Mouse (Mus musculus) kidney, postnatal 10 days (tissue): ENCODE results near the gene Syce2.
"Not testable (repeated sequence)": the region's sequence is repeated elsewhere in the genome, so short reads cannot be mapped to it uniquely, and the experiment has no call there.

Experiments
- DNase-seq: peaks from one replicate; pipeline ENCODE4 v3.0.0; 2021; ENCODE audit warnings: mixed read lengths

The Syce2 gene

DNA sequence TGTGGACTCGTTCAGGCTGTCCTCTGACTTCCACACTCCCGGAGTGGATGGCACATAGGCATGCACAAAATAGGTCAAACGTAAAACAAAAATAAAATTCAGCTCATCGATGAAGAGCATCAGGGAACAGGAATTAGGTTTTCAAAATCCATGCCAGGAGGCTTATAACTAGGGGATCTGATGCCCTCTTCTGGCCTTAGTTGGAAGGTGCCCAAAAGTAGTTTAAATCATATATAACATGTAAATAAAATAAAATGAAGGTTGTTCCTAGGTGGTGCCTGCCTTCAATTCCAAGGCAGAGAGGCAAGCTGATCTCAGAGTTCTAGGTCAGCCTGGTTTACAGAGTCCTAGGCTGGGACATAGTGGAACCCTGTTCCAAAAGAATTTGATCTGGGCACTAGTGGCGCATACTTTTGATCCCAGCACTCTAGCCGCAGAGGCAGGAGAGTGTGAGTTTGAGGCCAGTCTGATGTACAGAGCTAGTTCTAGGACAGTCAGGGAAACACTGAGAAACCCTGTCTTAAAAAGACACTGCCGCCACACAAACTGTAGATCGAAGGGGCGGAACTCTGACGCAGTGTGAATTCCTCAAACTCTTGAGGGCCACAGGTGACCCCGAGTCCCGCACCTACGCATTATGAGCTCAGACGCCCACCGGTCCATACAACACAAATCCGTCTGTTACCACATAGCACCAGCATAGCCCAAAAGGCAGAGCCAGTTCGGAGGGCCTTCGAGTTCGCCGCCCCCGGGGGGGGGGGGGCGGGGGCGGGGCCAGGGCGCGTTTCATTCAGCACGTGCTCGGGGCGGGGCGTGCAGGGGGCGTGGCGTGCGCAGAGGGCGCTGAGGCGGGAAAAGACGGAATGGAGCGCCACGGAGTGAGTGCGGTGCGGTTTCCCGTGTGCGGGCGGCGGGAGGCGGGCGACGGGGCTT lies at the start of gene Syce2:
Syce2 (plus strand) TSS at position 736 of the 933 bp plus-strand sequence.
- peak; percentile 92 for DNase-seq

DNA sequence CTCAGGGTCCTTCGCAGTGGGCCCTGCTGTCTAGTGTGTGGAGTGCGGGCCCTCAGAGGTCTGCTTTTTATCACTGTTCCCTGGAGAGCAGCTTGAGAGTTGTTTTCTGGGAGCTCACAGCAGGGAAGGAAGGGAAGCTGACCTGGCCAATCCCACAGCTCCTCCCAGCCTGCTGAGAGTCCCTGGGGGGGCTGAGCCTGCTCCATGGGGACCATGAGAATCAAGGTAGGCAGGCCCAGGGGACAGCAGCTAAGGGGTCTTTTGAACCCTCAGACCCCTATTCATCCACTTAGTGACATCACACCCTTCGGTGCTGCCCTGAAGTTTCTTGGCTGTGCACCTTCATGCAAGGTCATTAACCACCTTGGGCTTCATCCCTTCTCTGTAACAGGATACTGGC lies 49.2 kb upstream of the Syce2 start, which contains the start of gene Dand5:
Dand5 (minus strand) TSS at position 101 of the 400 bp plus-strand sequence.
- DNase-seq: no peak

DNA sequence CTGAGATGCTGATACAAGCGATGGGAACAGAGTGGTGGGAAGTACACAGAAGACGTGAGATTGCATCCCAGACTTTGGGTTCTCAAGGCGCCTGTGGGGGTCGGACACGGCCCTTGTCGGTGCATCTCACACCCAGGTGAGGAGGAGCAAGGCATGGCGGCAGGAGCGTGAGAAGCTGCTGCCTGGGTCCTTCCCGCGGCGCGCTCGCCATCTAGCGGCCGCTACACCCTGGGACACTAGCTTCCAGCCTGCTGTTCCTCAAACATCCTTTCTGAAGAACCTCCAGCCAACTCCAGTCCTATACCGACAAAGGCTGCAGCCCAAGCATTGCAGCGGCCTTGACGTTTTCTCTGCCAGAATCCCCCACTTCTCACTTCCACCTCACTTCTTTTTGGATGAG lies 48.3 kb upstream of the Syce2 start:
- peak; percentile 81 for DNase-seq

DNA sequence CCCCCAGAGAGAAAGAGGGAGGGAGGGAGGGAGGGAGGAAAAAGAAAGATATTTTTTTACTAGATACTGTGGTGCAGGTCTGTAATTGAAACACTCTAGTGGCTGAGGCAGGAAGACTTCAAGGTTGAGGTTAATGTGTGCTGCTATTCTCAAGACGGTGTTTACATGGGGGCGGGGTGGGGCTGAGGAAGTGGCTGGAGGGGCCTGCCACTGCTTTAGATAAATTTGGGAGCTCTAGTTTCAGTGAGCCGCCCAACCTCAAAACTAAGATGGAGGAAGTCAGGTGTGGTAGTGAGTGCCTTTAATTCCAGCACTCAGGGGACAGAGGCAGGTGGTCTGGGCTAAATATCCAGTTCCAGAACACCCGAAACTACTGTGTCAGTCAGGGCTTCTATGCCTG lies 46.3 kb upstream of the Syce2 start:
- no peak for DNase-seq

DNA sequence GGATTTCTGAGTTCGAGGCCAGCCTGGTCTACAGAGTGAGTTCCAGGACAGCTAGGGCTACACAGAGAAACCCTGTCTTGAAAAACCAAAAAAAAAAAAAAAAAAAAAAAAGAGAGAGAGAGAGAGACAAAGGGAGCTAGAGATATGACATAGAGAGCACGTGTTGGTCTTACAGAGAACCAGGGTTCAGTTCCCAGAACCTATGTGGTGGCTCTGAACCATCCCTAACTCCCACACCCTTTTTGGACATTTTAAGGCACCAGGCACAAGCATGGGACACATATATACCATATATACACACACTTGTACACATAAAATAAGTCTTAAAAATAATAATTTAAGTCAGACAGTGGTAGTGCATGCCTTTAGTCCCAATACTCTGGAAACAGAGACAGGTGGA lies 45.4 kb upstream of the Syce2 start:
- not testable (repeated sequence) for DNase-seq

DNA sequence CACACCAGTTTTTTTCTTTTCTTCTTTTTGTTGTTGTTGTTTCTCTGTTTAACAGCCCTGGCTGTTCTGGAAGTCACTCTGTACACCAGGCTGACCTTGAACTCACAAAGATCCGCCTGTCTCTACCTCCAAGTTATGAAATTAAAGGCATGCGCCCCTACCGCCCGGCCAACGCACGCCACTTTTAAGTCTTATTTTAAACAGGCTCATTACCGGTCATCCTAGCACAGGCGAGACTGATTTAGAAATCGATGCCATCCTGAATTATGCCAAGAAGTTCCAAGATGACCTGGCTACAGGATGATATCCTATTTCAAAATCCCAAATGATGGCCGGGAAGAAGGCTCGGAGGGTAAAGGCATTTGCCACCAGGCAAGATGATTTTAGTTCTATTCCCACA lies 40.4 kb upstream of the Syce2 start, which contains the start of gene Gadd45gip1:
Gadd45gip1 (plus strand) TSS at position 33 of the 400 bp plus-strand sequence.
- DNase-seq: no peak

DNA sequence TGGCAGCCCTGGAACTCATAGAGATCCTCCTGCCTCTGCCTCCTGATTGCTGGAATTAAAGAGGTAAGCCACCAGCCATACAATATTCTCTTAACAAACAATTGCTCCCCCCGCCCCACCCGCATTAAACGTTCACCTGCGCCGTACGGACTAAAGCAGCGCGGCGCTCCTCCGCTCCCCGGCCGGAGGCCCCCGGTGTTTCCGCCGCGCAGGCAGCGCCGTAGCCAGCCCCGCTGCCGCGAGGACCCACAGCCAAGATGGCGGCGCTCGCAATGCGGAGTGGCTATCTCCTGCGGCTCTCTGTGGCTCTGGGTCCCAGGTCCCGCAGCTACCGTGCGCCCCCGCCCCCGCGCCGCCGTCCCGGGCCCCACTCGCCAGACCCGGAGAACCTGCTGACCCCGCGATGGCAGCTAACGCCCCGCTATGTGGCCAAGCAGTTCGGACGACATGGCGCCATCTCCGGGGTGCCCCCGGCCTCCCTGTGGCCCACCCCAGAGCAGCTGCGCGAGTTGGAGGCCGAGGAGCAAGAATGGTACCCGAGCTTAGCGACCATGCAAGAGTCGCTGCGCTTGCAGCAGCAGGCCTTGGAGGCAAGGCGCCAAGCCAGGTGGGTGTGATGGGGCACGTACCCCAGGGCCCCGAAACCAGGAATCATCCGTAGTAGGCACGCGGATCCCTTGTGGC lies 39.7 kb upstream of the Syce2 start:
- peak; percentile 89 for DNase-seq

DNA sequence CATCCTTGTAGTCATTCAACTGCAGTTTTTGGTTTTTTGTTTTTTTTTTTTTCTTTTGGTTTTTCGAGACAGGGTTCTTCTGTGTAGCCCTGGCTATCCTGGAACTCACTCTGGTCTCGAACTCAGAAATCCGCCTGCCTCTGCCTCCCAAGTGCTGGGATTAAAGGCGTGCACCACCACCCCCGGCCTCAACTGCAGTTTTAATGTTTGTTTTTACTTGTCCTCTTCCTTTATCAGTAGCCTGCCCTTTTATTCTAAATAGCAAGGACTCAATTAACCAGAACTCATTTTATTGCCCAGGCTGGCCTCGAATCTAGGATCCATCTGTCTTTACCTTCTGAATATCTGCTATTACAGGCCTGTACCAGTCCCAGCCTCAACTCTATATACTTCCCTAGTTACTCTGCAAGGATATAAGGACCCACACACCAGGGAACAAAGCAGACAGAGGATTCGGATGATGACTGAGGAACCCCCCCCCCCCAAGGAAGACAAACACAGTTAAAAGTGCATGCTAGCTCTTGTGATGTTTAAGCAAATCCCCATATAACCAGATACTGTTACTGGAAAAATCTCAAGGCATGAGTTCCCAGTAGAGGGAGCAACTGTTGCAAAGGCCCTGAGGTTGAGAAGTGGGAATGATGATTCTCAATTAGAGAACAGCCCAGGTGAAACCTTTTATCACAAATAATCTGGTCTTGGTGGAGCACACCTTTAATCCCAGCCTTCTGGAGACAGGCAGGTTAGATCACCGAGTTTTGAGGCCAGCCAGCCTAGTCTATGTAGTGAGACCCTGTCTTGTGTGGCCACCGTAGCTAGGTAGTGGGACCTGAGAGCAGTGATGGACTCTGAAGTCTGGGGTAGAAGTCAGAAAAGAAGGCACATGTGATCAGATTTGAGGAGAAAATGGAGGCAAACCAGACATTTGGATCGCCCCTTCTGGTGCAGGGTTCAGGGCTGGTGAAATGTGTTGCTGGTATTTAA lies 38.9 kb upstream of the Syce2 start:
- DNase-seq: no peak

DNA sequence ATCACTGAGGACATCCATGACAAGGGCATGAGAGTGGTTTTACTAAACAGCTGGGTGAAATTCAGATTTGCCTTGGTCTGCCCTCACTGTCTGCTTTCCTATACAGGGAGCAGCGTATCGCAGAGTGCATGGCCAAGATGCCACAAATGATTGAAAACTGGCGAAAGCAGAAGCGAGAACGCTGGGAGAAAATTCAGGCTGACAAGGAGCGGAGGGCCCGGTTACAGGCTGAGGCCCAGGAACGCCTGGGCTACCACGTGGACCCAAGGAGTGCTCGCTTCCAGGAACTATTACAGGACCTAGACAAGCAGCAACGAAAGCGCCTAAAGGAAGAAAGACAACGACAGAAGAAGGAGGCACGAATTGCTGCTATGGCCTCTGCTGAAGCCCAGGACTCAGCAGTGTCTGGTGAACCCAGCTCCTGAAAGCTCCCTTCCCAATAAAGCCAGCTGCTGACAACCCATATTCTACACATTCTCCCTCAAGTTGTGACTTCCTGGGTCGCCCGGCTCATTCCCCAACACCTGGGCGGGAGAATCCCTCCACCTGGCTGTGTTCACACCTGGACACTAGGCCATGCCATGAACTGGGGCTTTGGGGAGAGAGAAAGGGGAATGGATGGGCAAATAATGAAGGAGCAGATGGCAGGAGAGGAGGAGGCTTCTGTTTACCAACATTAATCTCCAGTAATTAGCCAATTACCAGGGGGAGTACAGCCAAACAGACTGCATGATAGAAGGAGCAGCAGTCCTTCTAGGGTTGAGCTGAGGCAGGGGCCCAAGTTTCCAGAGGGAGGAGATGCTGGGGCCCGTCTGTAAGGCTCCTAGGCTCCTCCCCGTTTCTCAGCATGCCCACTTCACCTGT lies 37.7 kb upstream of the Syce2 start:
- DNase-seq: no peak

DNA sequence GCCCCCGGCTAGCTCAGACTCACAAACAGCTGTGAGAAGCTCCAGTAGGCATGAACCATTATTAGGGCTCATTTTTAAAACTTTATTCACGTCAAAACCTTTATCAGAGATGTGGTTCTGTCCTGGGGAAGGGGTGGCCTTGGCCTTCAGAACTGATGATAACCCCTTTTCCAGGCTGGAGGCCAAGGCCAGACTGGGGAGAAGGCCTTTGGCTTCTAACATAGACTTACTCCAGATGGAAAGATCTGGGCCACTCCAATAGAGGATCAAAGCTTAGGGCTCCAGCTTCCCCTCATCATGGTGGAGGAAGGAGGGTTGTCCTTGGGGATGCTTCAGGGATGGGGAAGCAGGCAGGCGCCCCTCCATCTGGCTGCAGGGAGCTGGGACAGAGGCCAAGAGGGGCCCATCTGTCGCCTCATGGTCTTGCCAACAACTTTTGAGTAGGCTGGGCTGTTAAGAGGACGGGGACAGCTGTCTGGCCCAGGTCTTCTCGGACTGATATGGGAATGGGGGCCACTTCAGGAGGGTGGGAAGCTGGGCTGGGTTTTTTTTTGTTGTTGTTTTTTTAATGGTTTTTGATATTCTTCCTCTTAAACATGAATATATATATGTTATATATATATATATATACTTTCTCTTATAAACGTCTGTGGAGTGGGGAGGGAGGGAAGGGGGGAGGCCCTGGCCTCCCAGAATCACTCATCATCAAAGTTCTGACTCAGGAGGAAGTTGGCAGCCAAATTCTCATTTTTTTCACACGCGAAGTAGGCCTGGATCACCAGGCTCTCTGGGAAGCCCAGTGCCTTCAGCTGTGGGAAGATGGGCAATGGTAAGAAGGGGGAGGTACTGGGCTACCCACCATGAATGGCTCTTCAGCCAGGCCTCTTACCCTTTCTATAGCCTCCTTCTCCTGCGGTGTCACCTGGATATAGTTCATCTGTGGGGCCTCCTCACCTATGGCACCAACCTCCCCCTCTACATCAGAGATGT lies 36.8 kb upstream of the Syce2 start:
- peak; percentile 71 for DNase-seq

DNA sequence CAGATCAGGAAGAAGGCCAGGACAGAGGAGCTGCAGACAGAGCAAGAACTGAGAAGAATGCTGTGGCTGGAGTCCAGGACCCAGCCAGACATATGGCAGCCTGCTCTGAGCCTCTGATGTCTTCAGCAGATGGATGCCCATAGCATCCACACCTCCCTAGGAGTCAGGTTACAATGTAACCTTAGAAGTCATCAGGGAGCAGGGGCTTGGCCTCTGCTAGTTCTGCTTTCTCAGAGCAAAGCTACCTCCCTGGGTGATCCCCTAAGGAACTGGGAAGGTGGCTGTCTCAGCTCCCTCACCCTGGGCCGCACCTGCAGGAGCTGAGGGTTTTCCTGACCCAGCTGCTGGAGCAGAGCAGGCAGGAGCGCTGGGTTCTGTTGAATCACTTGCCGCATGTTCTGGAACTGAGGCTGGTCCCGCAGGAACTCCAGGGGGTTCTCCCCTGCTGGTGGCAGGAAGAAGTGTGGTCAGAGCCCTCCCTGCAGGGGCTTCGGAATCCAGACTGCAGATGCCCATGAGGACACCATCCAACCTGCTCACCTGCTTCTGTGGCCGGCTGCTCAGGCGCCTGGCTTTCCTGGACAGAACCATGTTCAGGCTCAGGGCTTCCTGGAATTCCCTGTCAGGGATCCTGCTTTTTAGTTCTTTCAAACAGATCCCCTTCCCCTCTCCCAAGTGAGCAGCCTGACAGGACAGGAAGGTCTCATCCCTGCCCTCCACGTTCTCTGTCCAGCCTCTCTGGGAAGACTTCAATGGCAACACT lies 34.6 kb upstream of the Syce2 start:
- DNase-seq: no peak

DNA sequence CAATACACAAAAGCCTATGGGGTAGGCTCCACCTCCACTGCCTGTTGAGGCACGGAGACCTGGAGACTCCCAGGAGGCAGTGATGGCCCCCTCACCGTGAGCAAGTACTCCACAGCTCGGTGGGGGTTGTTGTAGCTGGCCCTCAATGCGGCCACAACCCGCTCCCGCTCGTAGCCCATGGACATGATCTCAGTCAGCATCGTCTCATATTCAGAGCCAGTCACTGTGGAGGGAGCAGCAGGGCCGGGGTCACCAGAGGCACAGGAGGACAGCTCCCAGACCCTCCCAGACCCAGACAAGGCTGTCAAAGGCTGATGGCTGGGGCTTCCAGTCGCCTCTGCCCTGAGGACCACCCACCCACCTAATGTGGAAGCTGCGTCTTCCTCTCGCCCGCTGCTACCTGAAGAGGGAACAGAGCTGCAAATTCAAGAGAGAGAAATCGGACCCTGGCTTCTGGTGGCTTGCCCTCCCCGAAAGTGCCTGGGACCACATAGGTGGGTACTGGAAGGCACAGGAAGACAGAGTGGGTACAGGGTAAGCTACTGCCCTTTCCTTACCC lies 33.9 kb upstream of the Syce2 start:
- DNase-seq: no peak

DNA sequence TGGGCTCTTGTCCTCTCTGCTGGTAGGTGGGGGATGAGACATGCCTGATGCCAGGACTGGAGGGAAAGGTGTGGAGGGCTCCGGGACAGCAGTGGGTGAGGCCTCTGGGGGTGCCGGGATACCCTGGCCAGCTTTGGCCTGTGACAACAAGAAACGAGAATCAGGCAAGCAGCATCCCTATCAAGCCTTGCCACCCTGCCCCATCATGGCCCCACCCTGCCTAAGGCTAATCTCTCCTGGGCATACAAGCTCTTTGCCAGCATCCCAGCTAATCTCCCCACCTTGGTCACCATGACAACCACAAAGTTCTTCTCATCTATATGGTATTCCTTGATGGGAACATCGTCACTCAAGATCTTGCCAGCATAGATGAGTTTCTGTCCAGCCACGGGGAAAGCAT lies 33.4 kb upstream of the Syce2 start:
- no peak for DNase-seq

DNA sequence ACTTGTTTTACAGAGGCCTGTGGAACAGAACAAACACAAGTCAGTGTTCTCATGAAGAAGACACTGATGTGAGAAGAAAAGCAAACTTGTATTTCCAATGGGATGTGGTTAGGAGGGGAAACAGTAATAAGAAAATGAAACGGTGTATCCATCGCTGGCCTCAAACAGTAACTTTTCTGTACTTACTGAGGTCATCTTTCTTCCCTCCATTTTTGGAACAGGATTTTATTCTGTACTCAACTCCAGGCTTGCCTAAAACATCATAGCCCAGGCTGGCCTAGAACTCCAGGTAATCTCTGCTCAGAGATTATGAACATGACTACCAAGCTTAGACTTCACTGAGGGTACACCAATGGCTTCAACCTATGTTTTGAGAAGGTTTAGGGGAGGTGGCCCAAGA lies 32.5 kb upstream of the Syce2 start:
- no peak for DNase-seq

DNA sequence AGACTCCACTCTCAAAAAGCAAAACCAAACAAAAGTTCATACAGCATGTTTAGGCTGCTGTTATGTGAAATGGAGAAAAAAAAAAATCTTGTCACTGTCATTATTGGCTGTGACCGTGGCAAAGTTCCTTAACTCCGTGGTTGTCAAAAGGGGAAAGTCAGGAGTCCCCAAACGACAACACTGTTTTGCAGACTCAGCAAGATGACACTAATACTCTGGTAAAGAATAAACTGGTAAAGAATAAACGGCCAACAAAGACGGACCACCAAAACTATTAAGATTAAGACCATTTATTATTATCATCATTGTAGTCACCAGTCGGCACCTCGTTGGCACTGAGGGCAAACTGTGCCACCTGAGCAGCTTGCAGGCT lies 32.0 kb upstream of the Syce2 start:
- no peak for DNase-seq

DNA sequence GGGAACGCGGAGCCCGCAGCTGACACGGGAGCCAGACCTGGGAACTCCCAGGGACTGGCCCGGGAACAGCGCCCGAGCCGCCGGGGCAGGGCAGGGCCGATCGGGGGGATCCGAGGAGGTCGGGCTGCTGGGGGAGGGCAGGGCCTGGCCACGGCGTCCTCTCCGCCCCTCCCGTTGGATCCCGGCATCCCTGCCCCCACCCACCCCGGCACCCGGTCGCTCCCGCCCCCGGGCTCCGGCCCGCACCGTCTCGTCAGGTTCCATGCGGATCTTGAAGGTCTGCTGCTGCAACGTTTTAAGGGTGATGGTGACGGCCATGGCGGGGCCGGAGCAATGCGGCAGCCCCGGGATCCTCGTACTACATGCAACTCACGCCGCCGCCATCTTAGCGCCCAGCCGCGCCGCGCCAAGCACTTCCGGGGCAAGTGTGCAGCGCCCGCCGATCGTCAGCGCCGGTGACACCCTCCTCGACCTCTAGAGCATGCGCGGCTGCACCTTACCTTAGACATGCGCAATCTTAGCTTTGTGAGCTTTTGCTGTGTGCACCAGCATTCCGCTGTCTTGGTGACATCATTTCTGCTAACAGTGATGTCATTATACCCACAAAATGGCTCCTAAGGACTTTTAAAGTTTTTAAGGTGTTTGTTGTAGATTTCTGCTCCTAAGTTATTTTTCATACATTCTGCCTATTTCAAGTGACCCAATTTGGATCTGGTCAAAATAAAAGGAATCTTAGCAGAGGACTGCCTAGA lies 31.5 kb upstream of the Syce2 start, which contains the start of gene Rad23a:
Rad23a (minus strand) TSS at position 418 of the 752 bp plus-strand sequence.
- DNase-seq: peak; percentile 94

DNA sequence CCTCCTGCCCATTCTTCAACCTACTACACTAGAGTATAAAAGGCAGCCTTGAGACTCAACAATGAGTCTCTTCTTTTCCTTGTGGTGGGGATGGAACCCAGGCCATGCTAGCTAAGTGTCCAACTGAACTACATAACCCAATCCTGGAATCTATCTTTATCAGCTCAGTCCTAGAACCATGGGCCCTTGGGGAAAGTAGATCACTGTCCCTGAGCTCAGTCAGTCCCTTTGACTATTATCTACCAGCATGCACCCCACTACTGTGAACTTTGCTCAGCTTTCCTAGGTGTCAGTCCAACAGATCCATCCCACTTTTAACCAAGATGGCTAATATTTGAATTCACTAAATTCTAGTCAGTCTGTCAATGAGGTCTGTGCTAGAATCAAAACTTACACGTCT lies 30.4 kb upstream of the Syce2 start:
- DNase-seq: no peak

DNA sequence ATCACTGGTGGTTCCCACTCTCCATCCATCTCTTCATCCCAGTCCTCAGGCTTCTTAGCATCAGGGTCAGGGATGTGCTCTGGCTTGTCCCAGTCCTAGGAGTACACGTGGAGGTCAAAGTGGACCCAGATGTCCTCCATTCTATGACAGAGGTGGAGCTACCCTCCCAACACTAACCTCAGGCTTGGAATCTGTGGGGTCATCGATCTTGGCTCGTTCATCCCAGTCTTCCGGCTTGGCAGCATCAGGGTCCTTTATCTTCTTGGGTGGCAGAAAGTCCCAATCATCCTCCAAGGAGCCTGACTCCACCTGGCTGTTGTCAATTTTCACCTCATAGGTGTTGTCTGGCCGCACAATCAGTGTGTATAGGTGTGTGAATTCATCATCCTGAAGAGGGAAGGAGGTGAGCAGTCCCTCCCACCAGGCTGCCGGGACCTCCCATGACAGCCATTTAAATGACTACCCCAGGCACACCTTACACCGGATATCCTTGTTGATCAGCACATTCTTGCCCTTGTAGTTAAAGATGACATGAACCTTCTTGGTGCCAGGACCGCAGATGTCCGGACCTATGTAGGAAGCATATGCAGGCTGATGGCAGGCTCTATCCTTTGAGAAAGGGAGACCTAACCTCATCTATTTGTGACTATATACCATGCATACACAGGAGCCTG lies 27.4 kb upstream of the Syce2 start:
- DNase-seq: no peak
